Mouse (Mus musculus): ENCODE data around the gene Prr15. TPM values are rescaled to one million over a fixed set of nuclear protein-coding genes. Genes with fewer than 3 reads are reported as not detected.

The Prr15 gene
- total RNA-seq, 2 experiments from 2014 or later, result 0.61 to 0.64 TPM

Other genes with a start within 250 kb of the Prr15 start
- gene Wipf3, start 103.8 kb downstream of the Prr15 start, total RNA-seq (2021), result 10 to 100 TPM; 15.5 to 16.0 TPM
- 1 to 10 TPM; 2.6 to 3.2 TPM for gene Scrn1, start 240.7 kb downstream of the Prr15 start, total RNA-seq (2021)

Data from gastrocnemius, postnatal 36 days (tissue).